Mouse (Mus musculus) midbrain, postnatal 0 days (tissue): Measurements from ENCODE around the gene Papola. TPM values are rescaled to one million over a fixed set of nuclear protein-coding genes. Genes with fewer than 3 reads are reported as not detected.

Experiments used
- ATAC-seq: fragments of 200-750 bp; cut with Nextera tagmentation; 2 replicates; pipeline ENCODE4 v1.8.0; 2017; ENCODE audit warnings: moderate number of reproducible peaks, mild to moderate bottlenecking, moderate TSS enrichment, moderate library complexity; ENCODE audit not compliant: low FRiP score
- DNase-seq: peaks from one replicate; pipeline ENCODE4 v3.0.0-alpha.2; 2015; ENCODE audit warnings: low spot score
- H3K27ac ChIP-seq: fragments of 300-500 bp; sonication (generic); 2 replicates; pipeline ENCODE4 v1.5.1; 2014; ENCODE audit warnings: low read depth, mild to moderate bottlenecking, low read length, mixed read lengths
- H3K27me3 ChIP-seq: fragments of 300-500 bp; sonication (generic); 2 replicates; pipeline ENCODE4 v1.6.1; 2014; ENCODE audit warnings: low read length, control low read depth, mixed read lengths; ENCODE audit not compliant: insufficient read depth
- H3K36me3 ChIP-seq: fragments of 300-500 bp; sonication (generic); 2 replicates; pipeline ENCODE4 v1.6.1; 2014; ENCODE audit warnings: low read length, control low read depth, mixed read lengths; ENCODE audit not compliant: insufficient read depth
- H3K4me1 ChIP-seq: fragments of 300-500 bp; sonication (generic); 2 replicates; pipeline ENCODE4 v1.6.1; 2014; ENCODE audit warnings: mild to moderate bottlenecking, control low read depth, antibody characterized with exemption, low read length, mixed read lengths; ENCODE audit not compliant: insufficient read depth
- H3K4me2 ChIP-seq: fragments of 300-500 bp; sonication (generic); 2 replicates; pipeline ENCODE4 v1.6.1; 2014; ENCODE audit warnings: low read depth, mild to moderate bottlenecking, low read length, mixed read lengths; ENCODE audit not compliant: poor library complexity, severe bottlenecking
- H3K4me3 ChIP-seq: fragments of 300-500 bp; sonication (generic); 2 replicates; pipeline ENCODE4 v1.5.1; 2014; ENCODE audit warnings: low read depth, mild to moderate bottlenecking, low read length, moderate library complexity
- H3K9ac ChIP-seq: fragments of 300-500 bp; sonication (generic); replicated peaks from 2 replicates; pipeline ENCODE4 v1.6.1; 2014; ENCODE audit warnings: mild to moderate bottlenecking, low read length, moderate library complexity, mixed read lengths; ENCODE audit not compliant: poor library complexity, severe bottlenecking
- H3K9me3 ChIP-seq: fragments of 300-500 bp; sonication (generic); 2 replicates; pipeline ENCODE4 v1.6.1; 2016; ENCODE audit warnings: low read length, control low read depth
- CTCF ChIP-seq: IDR thresholded peaks from 2 replicates; pipeline ENCODE4 v1.5.1; 2016; ENCODE audit warnings: antibody characterized with exemption, mild to moderate bottlenecking
- WGBS: fragments of 180-500 bp; shearing (Covaris S2); extraction: QIAGEN DNeasy Blood & Tissue Kit; methylation state at CpG from one replicate; pipeline ENCODE4 v1.1.7; 2014; 5-methylcytosine and 5-hydroxymethylcytosine counted together
- polyA plus RNA-seq: library from polyadenylated mRNA; unstranded; fragments of >200 nt; fragmentation: Nextera tagmentation; extraction: Ambion mirVana; gene quantifications from 2 replicates; pipeline ENCODE4 v1.2.1, GENCODE M21; 2015
- total RNA-seq: library from RNA; depleted of rRNA; stranded (reverse); fragments of >200 nt; gene quantifications from 2 replicates; pipeline ENCODE4 v1.2.3, GENCODE M21; 2014

The Papola gene
- total and polyA plus RNA-seq, 2 experiments from 2014 or later: 72.7 to 116 TPM

GRCm38 (mm10) chr12:105807416-105807815, 22.9 kb downstream of the Papola start:
- Histone ChIP-seq H3K27me3 (no peaks in the 10 kb centered on the region), H3K36me3 (peaks cover 23% of the 10 kb centered on the region; the same call in 1 of the 2 replicates), H3K9me3 (no peaks in the 10 kb centered on the region), H3K9ac (no peak overlapping the region), H3K4me3 (no peak overlapping the region), H3K27ac (no peak overlapping the region), H3K4me2 (no peak overlapping the region), H3K4me1 (no peaks in the 10 kb centered on the region)
- no peak for DNase-seq
- TF ChIP-seq CTCF: no peak
- WGBS: 93% methylated on average over 7 of the region's 7 CpGs
- no peak for ATAC-seq

GRCm38 (mm10) chr12:105808945-105809344, 24.5 kb downstream of the Papola start:
- peak; percentile 7 for DNase-seq
- peaks cover 30% of the 10 kb centered on the region; the same call in 1 of the 2 replicates for H3K36me3 ChIP-seq
- no peak for TF ChIP-seq CTCF

GRCm38 (mm10) chr12:105810608-105811007, 26.1 kb downstream of the Papola start:
- no peaks in the 10 kb centered on the region for H3K4me1 ChIP-seq
- no peaks in the 10 kb centered on the region for H3K27me3 ChIP-seq
- no peaks in the 10 kb centered on the region for H3K9me3 ChIP-seq
- no peak for TF ChIP-seq CTCF
- ATAC-seq: no peak
- no peak overlapping the region for H3K9ac ChIP-seq
- no peak overlapping the region for H3K4me3 ChIP-seq
- no peak for DNase-seq
- no peak overlapping the region for H3K4me2 ChIP-seq
- H3K27ac ChIP-seq: no peak overlapping the region
- peaks cover 39% of the 10 kb centered on the region; the same call in 1 of the 2 replicates for H3K36me3 ChIP-seq
- 88% methylated on average over 6 of the region's 6 CpGs for WGBS

More at GRCm38 (mm10) chr12:105808945-105809344, 24.5 kb downstream of the Papola start:
- H3K27me3 ChIP-seq: no peaks in the 10 kb centered on the region
- 61% methylated on average over 3 of the region's 3 CpGs for WGBS
- H3K9ac ChIP-seq: no peak overlapping the region
- H3K27ac ChIP-seq: no peak overlapping the region
- H3K4me1 ChIP-seq: no peaks in the 10 kb centered on the region
- no peak overlapping the region for H3K4me3 ChIP-seq
- no peak overlapping the region for H3K4me2 ChIP-seq
- no peak for ATAC-seq
- no peaks in the 10 kb centered on the region for H3K9me3 ChIP-seq

- no peaks in the 10 kb centered on the region for H3K9me3 ChIP-seq
- no peaks in the 10 kb centered on the region for H3K4me1 ChIP-seq
- H3K36me3 ChIP-seq: peaks cover 29% of the 10 kb centered on the region
- no peaks in the 10 kb centered on the region for H3K27me3 ChIP-seq
- H3K9ac ChIP-seq: no peak overlapping the region
- no peak for ATAC-seq
- no peak overlapping the region for H3K4me2 ChIP-seq
- no peak for DNase-seq
- H3K4me3 ChIP-seq: no peak overlapping the region
- 92% methylated on average over 6 of the region's 6 CpGs for WGBS
- no peak for TF ChIP-seq CTCF
- no peak overlapping the region for H3K27ac ChIP-seq
Measured at GRCm38 (mm10) chr12:105813957-105814356, 29.5 kb downstream of the Papola start.

- WGBS: 81% methylated on average over 4 of the region's 4 CpGs
- no peak overlapping the region for H3K4me3 ChIP-seq
- H3K36me3 ChIP-seq: peaks cover 51% of the 10 kb centered on the region
- no peak for ATAC-seq
- no peak overlapping the region for H3K9ac ChIP-seq
- no peak for TF ChIP-seq CTCF
- no peaks in the 10 kb centered on the region for H3K27me3 ChIP-seq
- DNase-seq: no peak
- H3K9me3 ChIP-seq: no peaks in the 10 kb centered on the region
- H3K4me1 ChIP-seq: no peaks in the 10 kb centered on the region
- no peak overlapping the region for H3K4me2 ChIP-seq
- no peak overlapping the region for H3K27ac ChIP-seq
Measured at GRCm38 (mm10) chr12:105823472-105823871, 39.0 kb downstream of the Papola start.

GRCm38 (mm10) chr12:105824743-105825142, 40.2 kb downstream of the Papola start:
- Histone ChIP-seq H3K4me3 (no peak overlapping the region), H3K27ac (no peak overlapping the region), H3K4me2 (no peak overlapping the region), H3K9ac (no peak overlapping the region), H3K27me3 (no peaks in the 10 kb centered on the region), H3K9me3 (no peaks in the 10 kb centered on the region), H3K36me3 (peaks cover 60% of the 10 kb centered on the region), H3K4me1 (no peaks in the 10 kb centered on the region)
- ATAC-seq (no peak), DNase-seq (no peak)
- WGBS: 77% methylated on average over 8 of the region's 8 CpGs
- no peak for TF ChIP-seq CTCF
